Mouse (Mus musculus): ENCODE results near the gene Iglon5. TPM values are rescaled to one million over a fixed set of nuclear protein-coding genes. Genes with fewer than 3 reads are reported as not detected.
A peak's percentile ranks its signal among the peaks of the same experiment; 100 is the strongest.

Gene Iglon5
- polyA plus RNA-seq, 1 experiment from 2014 or later: 8.8 TPM

DNA sequence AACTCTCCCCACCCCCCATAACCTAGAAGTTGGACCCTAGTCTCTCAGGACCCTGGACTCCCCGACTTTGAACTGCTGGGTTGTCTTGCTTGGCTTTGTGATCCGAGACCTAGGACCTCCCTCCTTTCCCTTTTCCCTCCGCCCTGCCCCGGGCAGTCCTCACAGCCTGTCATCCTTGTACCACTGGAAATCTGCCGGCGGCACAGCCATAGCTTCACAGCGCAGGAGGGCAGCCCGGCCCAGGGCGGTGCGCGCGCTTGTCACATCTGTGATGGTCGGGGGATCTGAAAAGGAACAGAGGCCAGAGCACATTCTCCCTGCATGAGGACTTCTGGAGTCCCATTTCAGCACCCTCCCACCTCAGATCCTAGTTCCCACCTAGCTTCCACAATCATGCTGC is 13.5 kb downstream of the Iglon5 start:
- DNase-seq: peak; percentile 25

DNA sequence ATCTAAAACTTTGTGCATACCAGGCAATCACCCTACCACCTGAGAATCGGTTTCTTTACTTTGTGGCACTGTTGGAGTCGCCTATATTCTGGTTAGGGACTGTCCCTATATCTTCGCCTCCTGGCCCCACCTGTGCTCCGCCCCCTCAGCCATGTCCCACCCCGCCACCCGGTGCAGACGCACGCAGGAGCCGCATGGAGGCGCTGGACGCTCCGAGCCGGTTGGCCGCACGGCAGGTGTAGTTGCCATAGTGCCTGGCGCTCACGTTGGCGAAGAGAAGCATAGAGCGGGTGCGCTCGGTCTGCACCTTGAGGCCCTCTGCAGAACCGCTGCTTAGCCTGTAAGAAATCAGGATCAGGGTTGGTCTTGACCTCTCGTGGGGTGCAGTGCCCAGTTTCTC is 14.2 kb downstream of the Iglon5 start:
- Histone ChIP-seq H3K4me2 (ENCODE audit: low read length) (no peak overlapping the region), H3K9ac (replicated peaks; ENCODE audit: low read length) (no peak overlapping the region), H3K27ac (replicated peaks; ENCODE audit: low read depth, low read length) (no peak overlapping the region), H3K4me1 (ENCODE audit: control insufficient read depth, insufficient read depth, low read length) (no peaks in the 10 kb centered on the region), H3K27me3 (ENCODE audit: control insufficient read depth, insufficient read depth, low read length) (peaks cover 11% of the 10 kb centered on the region), H3K4me3 (replicated peaks; ENCODE audit: low read depth, low read length) (no peak overlapping the region), H3K36me3 (ENCODE audit: control insufficient read depth, insufficient read depth, low read length) (peaks cover 42% of the 10 kb centered on the region), H3K9me3 (ENCODE audit: control insufficient read depth, low read length) (no peaks in the 10 kb centered on the region)
- WGBS: 19% methylated on average over 23 of the region's 23 CpGs
- ATAC-seq (ENCODE audit: low FRiP score, low TSS enrichment) (no peak), DNase-seq (no peak)

More for the DNA sequence above, 13.5 kb downstream of the Iglon5 start:
- Histone ChIP-seq H3K27me3 (ENCODE audit: control insufficient read depth, insufficient read depth, low read length) (peaks cover 11% of the 10 kb centered on the region), H3K9me3 (ENCODE audit: control insufficient read depth, low read length) (no peaks in the 10 kb centered on the region), H3K4me1 (ENCODE audit: control insufficient read depth, insufficient read depth, low read length) (no peaks in the 10 kb centered on the region), H3K9ac (replicated peaks; ENCODE audit: low read length) (0 out of 2 replicates have a peak overlapping the region, but pooled peaks have one; percentile 2), H3K27ac (replicated peaks; ENCODE audit: low read depth, low read length) (no peak overlapping the region), H3K4me2 (ENCODE audit: low read length) (no peak overlapping the region), H3K36me3 (ENCODE audit: control insufficient read depth, insufficient read depth, low read length) (peaks cover 42% of the 10 kb centered on the region), H3K4me3 (replicated peaks; ENCODE audit: low read depth, low read length) (no peak overlapping the region)
- WGBS: 13% methylated on average over 13 of the region's 13 CpGs
- ATAC-seq (ENCODE audit: low FRiP score, low TSS enrichment): peak; percentile 21; the same call in 1 of the 2 replicates

DNA sequence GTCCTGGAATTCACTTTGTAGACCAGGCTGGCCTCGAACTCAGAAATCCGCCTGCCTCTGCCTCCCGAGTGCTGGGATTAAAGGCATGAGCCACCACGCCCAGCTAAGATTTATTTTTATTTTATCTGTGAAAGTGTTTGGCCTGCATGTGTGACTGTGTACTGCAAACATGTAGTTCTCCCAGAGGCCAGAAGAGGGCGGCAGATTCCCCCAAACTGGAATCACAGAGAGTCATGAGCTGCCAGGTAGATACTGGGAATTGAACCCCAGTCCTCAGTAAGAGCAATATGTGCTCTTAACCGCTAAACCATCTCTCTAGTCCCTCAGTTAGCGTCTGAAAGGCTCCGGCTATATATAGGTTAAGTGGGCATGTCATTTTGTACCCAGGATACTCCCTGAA is 19.5 kb downstream of the Iglon5 start:
- no peak overlapping the region for H3K9ac ChIP-seq (replicated peaks; ENCODE audit: low read length)

DNA sequence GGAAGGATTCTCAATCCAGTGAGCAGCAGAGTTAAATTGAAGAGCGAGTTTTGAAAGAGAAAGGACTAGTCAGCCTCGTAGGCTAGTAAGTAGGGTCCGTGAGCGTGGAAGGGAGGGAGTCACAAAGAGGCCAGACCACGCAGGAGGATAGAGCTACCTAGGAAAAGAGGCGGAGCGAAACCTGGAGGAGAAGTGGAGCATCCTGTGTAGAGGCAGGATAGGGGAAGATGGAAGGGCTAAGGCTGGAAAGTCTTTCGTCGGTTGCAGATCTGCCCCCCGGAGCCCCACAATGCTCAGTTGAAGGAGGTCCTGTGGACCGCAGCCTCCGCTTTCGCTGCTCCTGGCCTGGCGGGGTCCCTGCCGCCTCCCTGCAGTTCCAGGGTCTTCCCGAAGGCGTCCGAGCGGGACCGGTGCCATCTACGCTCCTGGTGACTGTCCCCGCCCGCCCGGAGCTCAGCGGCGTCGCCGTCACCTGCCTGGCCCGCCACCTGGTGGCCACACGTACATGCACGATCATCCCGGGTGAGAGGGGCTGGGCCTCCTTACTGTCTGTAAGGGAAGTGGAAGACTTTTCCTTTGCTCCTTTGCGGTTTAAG is 23.7 kb downstream of the Iglon5 start:
- H3K4me1 ChIP-seq (ENCODE audit: control insufficient read depth, insufficient read depth, low read length): peaks cover 10% of the 10 kb centered on the region; the same call in 1 of the 2 replicates
- 1% methylated on average over 33 of the region's 33 CpGs for WGBS
- peak; percentile 90 for DNase-seq
- H3K9ac ChIP-seq (replicated peaks; ENCODE audit: low read length): peak overlapping the region; percentile 38
- peak overlapping the region; percentile 75 for H3K4me2 ChIP-seq (ENCODE audit: low read length)
- no peaks in the 10 kb centered on the region for H3K36me3 ChIP-seq (ENCODE audit: control insufficient read depth, insufficient read depth, low read length)
- H3K27ac ChIP-seq (replicated peaks; ENCODE audit: low read depth, low read length): peak overlapping the region; percentile 46; the same call in 1 of the 2 replicates
- no peaks in the 10 kb centered on the region for H3K27me3 ChIP-seq (ENCODE audit: control insufficient read depth, insufficient read depth, low read length)
- peak; percentile 70 for ATAC-seq (ENCODE audit: low FRiP score, low TSS enrichment)
- H3K9me3 ChIP-seq (ENCODE audit: control insufficient read depth, low read length): no peaks in the 10 kb centered on the region
- peak overlapping the region; percentile 40 for H3K4me3 ChIP-seq (replicated peaks; ENCODE audit: low read depth, low read length)

More for the DNA sequence above, 19.5 kb downstream of the Iglon5 start:
- ATAC-seq (ENCODE audit: low FRiP score, low TSS enrichment): no peak
- Histone ChIP-seq H3K9me3 (ENCODE audit: control insufficient read depth, low read length) (no peaks in the 10 kb centered on the region), H3K27me3 (ENCODE audit: control insufficient read depth, insufficient read depth, low read length) (no peaks in the 10 kb centered on the region), H3K27ac (replicated peaks; ENCODE audit: low read depth, low read length) (no peak overlapping the region), H3K4me1 (ENCODE audit: control insufficient read depth, insufficient read depth, low read length) (peaks cover 7% of the 10 kb centered on the region; the same call in 1 of the 2 replicates), H3K4me2 (ENCODE audit: low read length) (no peak overlapping the region), H3K4me3 (replicated peaks; ENCODE audit: low read depth, low read length) (no peak overlapping the region), H3K36me3 (ENCODE audit: control insufficient read depth, insufficient read depth, low read length) (peaks cover 14% of the 10 kb centered on the region)
- DNase-seq: peak; percentile 52
- WGBS: 42% methylated on average over 8 of the region's 8 CpGs

DNA sequence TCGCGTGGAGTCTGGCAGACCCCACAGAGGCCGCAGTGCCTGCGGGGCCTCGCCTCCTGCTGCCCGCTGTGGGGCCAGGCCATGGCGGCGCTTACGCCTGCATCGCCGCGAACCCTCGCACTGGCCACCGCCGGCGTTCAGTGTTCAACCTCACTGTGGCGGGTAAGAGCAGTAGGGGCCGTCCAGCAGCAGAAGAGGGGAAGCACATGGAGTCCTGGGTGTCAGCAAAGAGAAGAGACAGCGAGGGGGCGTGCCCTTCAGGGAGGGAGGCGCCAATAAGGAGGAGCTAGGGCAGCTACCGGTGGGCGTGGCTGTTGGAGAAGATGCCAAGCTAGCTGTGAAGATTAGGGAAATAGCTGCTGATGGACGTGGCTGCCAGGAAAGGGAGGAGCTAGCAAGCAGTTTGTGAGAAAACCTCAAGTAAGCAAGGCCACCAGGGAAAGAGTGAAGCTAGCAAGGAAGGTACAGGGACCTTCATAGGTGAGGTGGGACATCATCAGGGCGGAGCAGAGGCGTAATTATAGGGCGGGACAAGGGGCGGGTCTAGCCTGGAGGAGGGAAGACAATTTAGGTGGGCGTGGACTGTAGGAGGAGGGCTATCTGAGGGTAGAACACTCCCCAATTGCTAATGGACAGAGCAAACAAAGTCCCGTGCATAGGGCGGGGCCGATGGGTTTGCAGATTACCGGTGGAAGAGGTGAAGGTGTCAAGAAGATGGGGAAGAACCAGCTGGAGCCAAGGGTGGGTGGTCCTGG is 24.4 kb downstream of the Iglon5 start:
- peak overlapping the region; percentile 75 for H3K4me2 ChIP-seq (ENCODE audit: low read length)
- H3K9me3 ChIP-seq (ENCODE audit: control insufficient read depth, low read length): no peaks in the 10 kb centered on the region
- H3K27ac ChIP-seq (replicated peaks; ENCODE audit: low read depth, low read length): peak overlapping the region; percentile 46; the same call in 1 of the 2 replicates
- under 1% methylated on average over 33 of the region's 33 CpGs for WGBS
- peak overlapping the region; percentile 49 for H3K9ac ChIP-seq (replicated peaks; ENCODE audit: low read length)
- ATAC-seq (ENCODE audit: low FRiP score, low TSS enrichment) (peak; percentile 78), DNase-seq (peak; percentile 89)
- H3K36me3 ChIP-seq (ENCODE audit: control insufficient read depth, insufficient read depth, low read length): no peaks in the 10 kb centered on the region
- H3K4me1 ChIP-seq (ENCODE audit: control insufficient read depth, insufficient read depth, low read length): peaks cover 10% of the 10 kb centered on the region; the same call in 1 of the 2 replicates
- peak overlapping the region; percentile 40 for H3K4me3 ChIP-seq (replicated peaks; ENCODE audit: low read depth, low read length)
- H3K27me3 ChIP-seq (ENCODE audit: control insufficient read depth, insufficient read depth, low read length): no peaks in the 10 kb centered on the region

DNA sequence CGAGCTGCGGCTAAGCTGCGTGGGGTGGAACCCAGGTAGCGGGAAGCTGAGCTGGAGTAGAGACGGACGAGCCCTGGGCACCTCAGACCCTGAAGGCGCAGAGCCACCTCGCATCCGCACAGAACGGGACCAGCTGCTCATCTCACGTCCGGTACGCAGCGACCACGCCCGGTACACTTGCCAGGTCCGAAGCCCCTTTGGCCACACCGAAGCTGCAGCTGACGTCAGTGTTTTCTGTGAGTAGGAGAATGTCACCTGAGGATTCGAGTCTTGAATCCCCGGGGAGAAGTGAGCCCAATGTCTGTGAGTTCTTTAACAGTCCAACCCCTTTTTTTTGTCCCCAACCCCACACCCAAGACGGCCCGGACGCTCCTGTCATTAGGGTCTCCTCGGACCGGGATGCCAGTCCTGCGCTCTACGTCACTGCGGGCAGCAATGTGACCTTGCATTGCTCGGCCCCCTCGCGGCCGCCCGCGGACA is 25.0 kb downstream of the Iglon5 start:
- peak; percentile 77 for DNase-seq
- H3K9me3 ChIP-seq (ENCODE audit: control insufficient read depth, low read length): no peaks in the 10 kb centered on the region

DNA sequence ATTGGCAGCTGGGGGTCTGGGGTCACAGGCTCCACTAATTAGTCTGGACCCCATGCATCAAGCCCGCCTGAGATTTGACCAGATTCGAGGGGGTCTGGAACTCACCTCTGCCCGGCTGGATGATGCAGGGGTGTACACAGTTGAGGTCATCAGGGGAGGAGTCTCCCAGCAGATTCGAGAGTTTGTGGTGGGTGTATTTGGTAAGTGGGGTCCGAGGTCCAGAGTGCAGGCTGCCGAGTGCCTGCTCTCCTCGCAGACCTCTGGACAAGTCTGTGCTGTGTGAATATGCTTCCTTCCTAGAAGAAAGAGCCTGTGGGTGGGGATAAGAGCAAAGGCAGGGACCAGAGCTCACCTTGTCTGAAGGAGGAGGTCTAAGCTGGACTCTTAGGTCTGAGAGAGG is 25.9 kb downstream of the Iglon5 start:
- no peaks in the 10 kb centered on the region for H3K9me3 ChIP-seq (ENCODE audit: control insufficient read depth, low read length)
- no peaks in the 10 kb centered on the region for H3K27me3 ChIP-seq (ENCODE audit: control insufficient read depth, insufficient read depth, low read length)
- DNase-seq (no peak), ATAC-seq (ENCODE audit: low FRiP score, low TSS enrichment) (no peak)
- no peak overlapping the region for H3K27ac ChIP-seq (replicated peaks; ENCODE audit: low read depth, low read length)
- H3K4me3 ChIP-seq (replicated peaks; ENCODE audit: low read depth, low read length): no peak overlapping the region
- 81% methylated on average over 7 of the region's 7 CpGs for WGBS
- H3K9ac ChIP-seq (replicated peaks; ENCODE audit: low read length): no peak overlapping the region
- peaks cover 10% of the 10 kb centered on the region; the same call in 1 of the 2 replicates for H3K4me1 ChIP-seq (ENCODE audit: control insufficient read depth, insufficient read depth, low read length)
- no peaks in the 10 kb centered on the region for H3K36me3 ChIP-seq (ENCODE audit: control insufficient read depth, insufficient read depth, low read length)
- H3K4me2 ChIP-seq (ENCODE audit: low read length): no peak overlapping the region

More for the DNA sequence above, 25.0 kb downstream of the Iglon5 start:
- Histone ChIP-seq H3K9ac (replicated peaks; ENCODE audit: low read length) (peak overlapping the region; percentile 49), H3K4me2 (ENCODE audit: low read length) (peak overlapping the region; percentile 75), H3K27me3 (ENCODE audit: control insufficient read depth, insufficient read depth, low read length) (no peaks in the 10 kb centered on the region), H3K4me1 (ENCODE audit: control insufficient read depth, insufficient read depth, low read length) (peaks cover 10% of the 10 kb centered on the region; the same call in 1 of the 2 replicates), H3K4me3 (replicated peaks; ENCODE audit: low read depth, low read length) (peak overlapping the region; percentile 40), H3K36me3 (ENCODE audit: control insufficient read depth, insufficient read depth, low read length) (no peaks in the 10 kb centered on the region), H3K27ac (replicated peaks; ENCODE audit: low read depth, low read length) (peak overlapping the region; percentile 46; the same call in 1 of the 2 replicates)
- ATAC-seq (ENCODE audit: low FRiP score, low TSS enrichment): peak; percentile 15; the same call in 1 of the 2 replicates
- 8% methylated on average over 35 of the region's 35 CpGs for WGBS

DNA sequence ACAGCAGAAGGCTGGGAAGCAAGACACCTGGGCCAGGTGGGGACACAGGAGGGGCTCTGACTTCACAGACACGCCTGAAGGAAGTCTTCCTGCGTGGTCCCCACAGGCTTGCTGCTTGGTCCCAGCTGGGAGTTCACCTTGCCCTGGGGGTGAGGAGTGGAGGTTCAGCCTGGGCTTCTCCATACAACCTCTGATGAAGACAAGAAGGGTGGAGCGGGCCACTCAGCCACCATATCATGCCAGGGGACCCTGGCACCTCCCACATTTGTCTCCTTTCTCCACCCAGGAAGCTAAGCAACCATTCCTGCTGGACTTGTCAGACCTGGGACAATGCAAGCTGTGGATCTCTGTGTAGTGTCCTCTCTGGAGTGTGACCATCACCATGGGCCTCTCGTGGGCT is 27.0 kb downstream of the Iglon5 start, which contains the start of gene Vsig10l:
Vsig10l (plus strand) TSS at position 301 of the 400 bp plus-strand sequence.
- Histone ChIP-seq H3K4me2 (ENCODE audit: low read length) (no peak within 1 kb of the TSS), H3K36me3 (ENCODE audit: control insufficient read depth, insufficient read depth, low read length) (no peaks in the 10 kb centered on the region), H3K4me1 (ENCODE audit: control insufficient read depth, insufficient read depth, low read length) (peaks cover 10% of the 10 kb centered on the region; the same call in 1 of the 2 replicates), H3K9ac (replicated peaks; ENCODE audit: low read length) (no peak within 1 kb of the TSS), H3K4me3 (replicated peaks; ENCODE audit: low read depth, low read length) (no peak within 1 kb of the TSS), H3K9me3 (ENCODE audit: control insufficient read depth, low read length) (no peaks in the 10 kb centered on the region), H3K27me3 (ENCODE audit: control insufficient read depth, insufficient read depth, low read length) (no peaks in the 10 kb centered on the region), H3K27ac (replicated peaks; ENCODE audit: low read depth, low read length) (no peak within 1 kb of the TSS)
- no peak for ATAC-seq (ENCODE audit: low FRiP score, low TSS enrichment)
- WGBS: 63% methylated on average over 4 of the region's 4 CpGs
- no peak for DNase-seq

All from midbrain, embryonic 14.5 days (tissue).